Mouse (Mus musculus) gastrocnemius, adult 2 months (tissue): ENCODE results near the gene Scfd2. TPM values are rescaled to one million over a fixed set of nuclear protein-coding genes. Genes with fewer than 3 reads are reported as not detected.

ENCODE experiments used
- DNase-seq: peaks from one replicate; pipeline ENCODE4 v3.0.0; 2022
- H3K27ac ChIP-seq: fragments of 200-600 bp; 2 replicates; pipeline ENCODE4 v1.8.1; 2022; ENCODE audit warnings: mild to moderate bottlenecking
- H3K4me3 ChIP-seq: fragments of 200-600 bp; 2 replicates; pipeline ENCODE4 v1.8.1; 2022; ENCODE audit warnings: mild to moderate bottlenecking, moderate library complexity
- CTCF ChIP-seq: fragments of 200-600 bp; IDR thresholded peaks from 2 replicates; pipeline ENCODE4 v1.8.1; 2022; ENCODE audit warnings: antibody characterized with exemption, mild to moderate bottlenecking, moderate library complexity
- intact Hi-C: fragments of 180-260 bp; cut with DNase I; formaldehyde crosslinking; loops from one replicate; pipeline ENCODE4 v1.15.1; 2025
- total RNA-seq, 2 experiments: library from RNA; stranded (reverse); gene quantifications; 2 replicates each; pipeline ENCODE4 v1.2.3; 2021

Gene Scfd2
- total RNA-seq, 2 experiments from 2014 or later, result 10.3 to 11.7 TPM

DNA sequence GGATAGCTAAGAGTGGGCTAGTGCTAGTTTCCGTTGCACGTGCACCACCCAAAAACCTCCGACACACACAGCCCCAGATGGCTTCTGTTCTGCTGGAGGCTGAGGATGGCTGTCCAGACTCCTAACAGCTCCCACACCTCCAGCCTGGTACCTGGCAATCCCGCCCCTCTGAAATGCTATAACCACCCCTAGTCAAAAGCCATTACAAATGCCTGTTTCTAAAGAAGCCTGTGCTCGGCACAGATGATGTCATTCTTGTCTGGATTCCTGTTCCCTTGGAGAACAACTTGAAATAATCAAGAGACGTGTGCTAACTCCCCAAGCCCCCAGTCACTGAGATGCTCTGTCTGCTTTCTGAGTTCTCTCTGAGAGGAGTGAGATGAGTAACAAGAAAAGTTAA, 143.5 kb downstream of the Scfd2 start:
- peak overlapping the region; percentile 78 for H3K27ac ChIP-seq
- no peak overlapping the region for H3K4me3 ChIP-seq
- no peak for TF ChIP-seq CTCF
- intact Hi-C loops, result no loop called here
- DNase-seq, result peak; percentile 25

- peak; percentile 64 for DNase-seq
- no peak for TF ChIP-seq CTCF
- Histone ChIP-seq H3K4me3 (no peak overlapping the region), H3K27ac (peak overlapping the region; percentile 78)
- intact Hi-C loops, result no loop called here
These were observed 144.2 kb downstream of the Scfd2 start for GRCm38 (mm10) chr5:74387143-74387886.

- Histone ChIP-seq H3K4me3 (no peak overlapping the region), H3K27ac (no peak overlapping the region)
- DNase-seq, result no peak
- TF ChIP-seq CTCF, result no peak
- intact Hi-C loops, result no loop called here
These were observed 151.5 kb downstream of the Scfd2 start for GRCm38 (mm10) chr5:74380045-74380444.

DNA sequence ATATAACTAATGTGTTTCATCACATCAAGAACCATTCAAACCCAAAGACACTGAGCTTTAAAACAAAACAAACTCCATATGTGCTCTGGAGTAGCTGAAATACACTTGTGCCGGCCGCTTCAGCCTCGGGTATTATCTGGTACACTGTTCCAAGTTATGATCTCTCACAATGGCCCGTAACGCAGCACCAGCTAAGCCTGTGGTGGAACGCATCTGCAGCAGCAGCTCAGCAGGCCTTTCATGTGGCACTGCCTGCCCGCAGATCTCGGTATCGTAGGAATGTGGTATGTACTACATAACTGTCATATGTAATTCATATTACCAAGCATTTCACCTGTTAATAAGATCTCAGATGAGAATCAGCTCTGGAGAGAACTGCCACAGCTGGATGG, 164.9 kb downstream of the Scfd2 start:
- no peak for DNase-seq
- H3K27ac ChIP-seq, result no peak overlapping the region
- no peak for TF ChIP-seq CTCF
- intact Hi-C loops, result no loop called here
- no peak overlapping the region for H3K4me3 ChIP-seq

DNA sequence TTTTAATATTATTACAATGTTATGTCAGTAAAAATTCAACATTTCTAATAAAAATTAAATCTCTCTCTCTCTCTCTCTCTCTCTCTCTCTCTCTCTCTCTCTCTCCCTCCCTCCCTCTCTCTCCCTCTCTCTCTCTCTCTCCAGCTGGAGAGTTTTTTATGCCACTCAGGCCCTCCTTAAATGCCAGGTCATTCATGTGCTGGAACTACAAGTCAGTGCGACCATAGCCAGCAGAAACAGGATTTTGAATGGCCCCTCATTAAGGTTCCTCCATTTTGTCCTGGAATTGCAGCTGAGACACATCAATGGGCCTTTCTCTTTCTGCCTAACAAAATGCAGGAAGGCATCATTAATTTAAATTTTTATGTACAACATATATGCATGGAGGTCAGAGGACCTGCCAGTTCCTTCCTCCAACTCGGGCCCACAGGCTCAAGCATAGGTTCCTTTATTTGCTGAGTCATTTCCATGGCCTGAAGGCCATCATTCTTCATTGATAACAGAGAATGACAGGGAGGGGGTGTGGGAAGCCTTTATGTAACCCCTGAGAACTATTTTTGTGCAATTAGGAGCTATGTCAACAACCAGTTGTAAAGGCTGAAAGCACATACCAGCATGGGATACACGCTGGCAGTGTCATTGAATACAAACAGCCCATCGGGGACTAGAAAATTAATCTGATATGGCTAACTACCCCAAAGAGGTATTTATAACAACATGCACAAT, 165.4 kb downstream of the Scfd2 start:
- no peak overlapping the region for H3K4me3 ChIP-seq
- no peak for TF ChIP-seq CTCF
- intact Hi-C loops, result no loop called here
- no peak overlapping the region for H3K27ac ChIP-seq
- DNase-seq, result no peak

GRCm38 (mm10) chr5:74365408-74365807, 166.2 kb downstream of the Scfd2 start:
- Histone ChIP-seq H3K27ac (no peak overlapping the region), H3K4me3 (no peak overlapping the region)
- DNase-seq, result no peak
- TF ChIP-seq CTCF, result no peak
- intact Hi-C loops, result no loop called here

DNA sequence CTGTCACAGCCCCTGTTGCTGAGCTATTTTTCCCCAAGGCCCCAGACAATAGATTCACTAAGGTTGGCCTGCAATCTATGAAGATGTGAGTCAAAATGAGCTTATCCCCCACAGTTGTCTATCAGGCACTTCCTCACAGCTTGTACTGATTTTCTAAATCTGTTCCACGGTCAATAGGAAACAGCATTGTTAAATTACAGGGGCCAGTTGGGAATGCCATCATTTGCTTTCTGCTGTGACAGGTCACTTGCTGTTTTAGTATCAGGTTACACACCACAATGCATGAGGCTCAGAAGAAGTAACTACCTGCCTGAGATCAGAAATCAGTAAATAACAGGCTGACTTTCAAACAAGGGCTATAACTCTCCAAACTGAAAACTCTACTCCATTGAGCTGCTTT, 168.3 kb downstream of the Scfd2 start:
- Histone ChIP-seq H3K27ac (no peak overlapping the region), H3K4me3 (no peak overlapping the region)
- no peak for DNase-seq
- intact Hi-C loops, result no loop called here
- no peak for TF ChIP-seq CTCF

DNA sequence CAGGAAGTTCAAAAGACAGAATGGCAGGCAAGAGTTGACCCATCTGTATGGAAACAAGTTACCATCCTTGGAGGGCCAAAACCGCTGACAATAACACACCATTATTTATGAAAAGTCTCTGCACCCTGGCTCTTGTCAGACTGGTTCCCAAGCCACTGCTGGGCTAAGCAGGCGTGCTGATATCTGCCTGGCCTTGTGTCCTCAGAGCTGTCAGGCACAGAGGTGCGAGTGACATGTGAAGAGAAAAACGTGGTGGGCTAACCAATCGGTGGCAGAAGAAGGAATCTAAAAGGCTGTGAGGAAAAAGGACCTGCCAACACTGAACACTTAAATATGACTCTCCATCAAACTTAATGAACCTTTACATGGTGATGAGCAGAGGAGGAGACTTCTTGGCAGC, 170.0 kb downstream of the Scfd2 start:
- TF ChIP-seq CTCF, result no peak
- no peak for DNase-seq
- no peak overlapping the region for H3K27ac ChIP-seq

DNA sequence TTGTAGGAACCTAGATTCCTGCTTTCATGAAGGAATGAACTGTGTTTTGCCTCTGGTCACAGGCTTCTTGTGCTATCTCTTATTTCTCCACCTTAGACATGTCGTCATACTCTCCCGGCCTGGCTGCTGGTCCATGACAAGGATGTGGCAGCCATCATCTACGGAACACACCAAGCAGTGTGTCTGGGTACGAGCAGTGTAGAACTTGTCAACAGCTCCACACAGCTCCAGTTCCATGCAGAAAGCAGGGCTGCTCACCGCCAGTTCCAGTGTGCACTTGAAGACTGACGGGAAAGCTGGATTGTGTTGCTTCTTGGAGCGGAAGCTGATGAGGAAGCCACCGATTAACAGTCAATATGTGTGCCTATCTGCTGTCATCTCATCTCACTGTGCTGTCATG, 173.5 kb downstream of the Scfd2 start:
- Histone ChIP-seq H3K27ac (no peak overlapping the region), H3K4me3 (no peak overlapping the region)
- intact Hi-C loops, result no loop called here
- TF ChIP-seq CTCF, result no peak
- DNase-seq, result no peak

More for the DNA sequence above, 170.0 kb downstream of the Scfd2 start:
- intact Hi-C loops, result no loop called here
- no peak overlapping the region for H3K4me3 ChIP-seq

DNA sequence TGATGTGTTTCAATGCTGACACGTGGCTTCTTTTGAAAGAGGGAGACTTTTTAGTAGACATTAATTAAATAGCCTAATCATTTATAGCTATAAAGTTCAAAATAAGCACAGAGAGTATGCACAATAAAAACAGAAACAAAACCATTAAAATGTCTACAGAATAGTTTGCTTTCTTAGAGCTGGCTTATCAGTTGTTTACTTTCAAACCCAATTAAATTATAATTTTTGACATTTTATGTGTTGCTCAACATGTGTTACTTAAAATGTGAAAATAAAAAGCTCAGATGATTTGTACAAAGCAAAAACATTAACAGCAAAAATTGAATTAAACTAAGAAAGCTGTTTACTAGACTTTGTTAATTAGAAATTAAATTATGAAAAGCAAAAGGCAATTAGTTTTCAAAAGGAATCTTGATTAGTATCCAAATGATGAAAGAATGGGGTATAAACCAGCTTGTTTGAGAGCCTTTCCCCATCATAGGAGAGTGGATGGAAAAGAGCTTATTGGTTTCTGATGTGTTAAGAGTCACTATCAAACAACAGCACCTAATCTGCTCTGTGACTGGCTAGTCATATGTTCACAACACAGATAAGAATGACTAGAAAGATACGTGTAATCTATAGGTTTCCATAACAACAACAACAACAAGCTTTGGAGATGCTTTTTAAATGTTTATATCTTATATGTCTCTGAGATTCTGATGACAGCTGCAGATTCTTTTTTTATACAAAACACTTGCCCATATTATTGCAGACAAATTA, 176.0 kb downstream of the Scfd2 start:
- Histone ChIP-seq H3K4me3 (no peak overlapping the region), H3K27ac (no peak overlapping the region)
- intact Hi-C loops, result no loop called here
- no peak for TF ChIP-seq CTCF
- DNase-seq, result no peak

GRCm38 (mm10) chr5:74350909-74351308, 180.7 kb downstream of the Scfd2 start:
- TF ChIP-seq CTCF, result no peak
- intact Hi-C loops, result no loop called here
- no peak overlapping the region for H3K4me3 ChIP-seq

DNA sequence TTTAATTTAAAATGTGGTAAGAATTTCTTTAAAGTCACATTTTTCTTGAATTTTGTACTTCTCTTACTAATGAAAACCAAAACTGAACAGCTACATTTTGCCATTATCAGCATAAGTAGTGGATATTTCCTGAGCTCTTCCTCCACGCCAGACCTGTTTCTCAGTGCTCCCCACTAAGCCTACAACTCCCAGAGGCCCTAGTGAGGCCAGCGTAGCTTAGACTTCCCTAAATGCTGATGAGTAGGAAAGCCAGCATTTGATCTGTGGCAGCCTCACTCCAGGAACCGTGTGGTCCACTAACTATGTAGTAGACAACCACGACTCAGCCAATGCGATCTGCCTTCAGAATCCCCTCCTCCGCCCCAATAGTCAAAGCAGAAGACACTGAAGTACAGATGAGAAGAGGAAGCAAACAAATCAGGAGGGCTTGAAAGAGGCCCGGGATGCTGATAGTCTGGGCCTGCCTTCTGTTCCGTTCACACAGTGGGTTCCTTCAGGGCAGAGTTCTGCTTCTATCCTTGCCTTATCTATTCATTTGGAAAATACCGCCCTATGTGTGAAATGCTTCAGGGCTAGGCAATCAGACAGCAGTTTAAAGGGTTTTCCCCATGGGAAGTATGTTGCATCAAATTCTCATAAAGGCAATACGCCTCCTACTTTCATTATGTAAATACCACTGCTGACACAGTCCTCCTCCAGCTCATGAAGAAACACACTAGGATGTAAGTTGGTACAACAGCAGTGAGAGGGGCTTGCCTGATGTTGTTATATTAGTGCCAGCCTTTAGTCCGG, 183.3 kb downstream of the Scfd2 start:
- intact Hi-C loops, result no loop called here
- Histone ChIP-seq H3K4me3 (no peak overlapping the region), H3K27ac (no peak overlapping the region)
- DNase-seq, result no peak
- no peak for TF ChIP-seq CTCF

More at GRCm38 (mm10) chr5:74350909-74351308, 180.7 kb downstream of the Scfd2 start:
- no peak overlapping the region for H3K27ac ChIP-seq
- no peak for DNase-seq
